Mouse (Mus musculus) forebrain, embryonic 15.5 days (tissue): ENCODE results near the gene Hlcs. TPM values are rescaled to one million over a fixed set of nuclear protein-coding genes. Genes with fewer than 3 reads are reported as not detected.

Experiments used
- ATAC-seq: fragments of 200-750 bp; cut with Nextera tagmentation; replicated peaks from 2 replicates; pipeline ENCODE4 v1.8.0; 2017; ENCODE audit warnings: mild to moderate bottlenecking, moderate TSS enrichment, moderate library complexity
- H3K27ac ChIP-seq: fragments of 300-500 bp; sonication (generic); replicated peaks from 2 replicates; pipeline ENCODE4 v1.5.1; 2015; ENCODE audit warnings: mild to moderate bottlenecking, inconsistent platforms
- H3K27me3 ChIP-seq: fragments of 300-500 bp; sonication (generic); 2 replicates; pipeline ENCODE4 v1.6.1; 2015; ENCODE audit warnings: inconsistent platforms
- H3K36me3 ChIP-seq: fragments of 300-500 bp; sonication (generic); 2 replicates; pipeline ENCODE4 v1.6.1; 2015; ENCODE audit warnings: mild to moderate bottlenecking, inconsistent platforms
- H3K4me1 ChIP-seq: fragments of 300-500 bp; sonication (generic); 2 replicates; pipeline ENCODE4 v1.6.1; 2015; ENCODE audit warnings: inconsistent platforms
- H3K4me2 ChIP-seq: fragments of 300-500 bp; sonication (generic); replicated peaks from 2 replicates; pipeline ENCODE4 v1.6.1; 2015; ENCODE audit warnings: mild to moderate bottlenecking, inconsistent platforms
- H3K4me3 ChIP-seq: fragments of 300-500 bp; sonication (generic); 2 replicates; pipeline ENCODE4 v1.5.1; 2015; ENCODE audit warnings: mild to moderate bottlenecking, inconsistent platforms
- H3K9ac ChIP-seq: fragments of 300-500 bp; sonication (generic); replicated peaks from 2 replicates; pipeline ENCODE4 v1.6.1; 2015; ENCODE audit warnings: mild to moderate bottlenecking, inconsistent platforms
- H3K9me3 ChIP-seq: fragments of 300-500 bp; sonication (generic); 2 replicates; pipeline ENCODE4 v1.6.1; 2016; ENCODE audit warnings: inconsistent platforms
- WGBS: fragments of 180-500 bp; shearing (Covaris S2); methylation state at CpG from one replicate; pipeline ENCODE4 v1.1.7; 2015; ENCODE audit warnings: mixed read lengths; 5-methylcytosine and 5-hydroxymethylcytosine counted together
- polyA plus RNA-seq: library from polyadenylated mRNA; unstranded; fragments of >200 nt; fragmentation: Nextera tagmentation; extraction: Ambion mirVana; gene quantifications from 2 replicates; pipeline ENCODE4 v1.2.1, GENCODE M21; 2015

Hlcs gene
- polyA plus RNA-seq, 1 experiment from 2014 or later, result 7.7 TPM

DNA sequence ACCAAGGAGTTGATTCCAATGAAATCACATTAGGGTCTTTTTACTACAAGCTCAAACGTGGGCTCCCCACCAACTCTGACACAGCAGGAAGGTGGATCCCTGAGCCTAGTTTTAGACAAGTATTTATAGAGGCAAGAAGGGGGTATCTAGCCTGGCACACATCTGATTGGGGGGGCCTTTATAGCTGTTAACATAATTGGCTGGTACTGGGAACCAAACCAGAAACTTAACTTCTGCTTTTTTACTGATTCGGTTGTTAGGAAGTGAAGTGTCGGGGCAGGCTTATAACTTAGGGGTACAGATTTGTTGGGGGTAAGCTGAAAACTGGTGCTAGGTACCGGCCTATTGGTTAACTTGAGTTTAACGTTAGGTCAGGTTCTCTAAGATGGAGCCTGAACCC is 6.9 kb upstream of the Hlcs start:
- no peak overlapping the region for H3K4me3 ChIP-seq
- H3K36me3 ChIP-seq, result no peaks in the 10 kb centered on the region
- no peaks in the 10 kb centered on the region for H3K9me3 ChIP-seq
- H3K9ac ChIP-seq, result no peak overlapping the region
- H3K4me2 ChIP-seq, result no peak overlapping the region
- H3K4me1 ChIP-seq, result no peaks in the 10 kb centered on the region
- no peak overlapping the region for H3K27ac ChIP-seq
- no peak for ATAC-seq
- WGBS, result 85% methylated on average over 5 of the region's 5 CpGs
- no peaks in the 10 kb centered on the region for H3K27me3 ChIP-seq

GRCm38 (mm10) chr16:94317752-94318151 is 4.4 kb upstream of the Hlcs start:
- Histone ChIP-seq H3K27ac (no peak overlapping the region), H3K9me3 (no peaks in the 10 kb centered on the region), H3K4me2 (no peak overlapping the region), H3K27me3 (no peaks in the 10 kb centered on the region), H3K4me1 (peaks cover 11% of the 10 kb centered on the region), H3K9ac (no peak overlapping the region), H3K4me3 (no peak overlapping the region), H3K36me3 (no peaks in the 10 kb centered on the region)
- ATAC-seq, result no peak
- 87% methylated on average over 5 of the region's 5 CpGs for WGBS

DNA sequence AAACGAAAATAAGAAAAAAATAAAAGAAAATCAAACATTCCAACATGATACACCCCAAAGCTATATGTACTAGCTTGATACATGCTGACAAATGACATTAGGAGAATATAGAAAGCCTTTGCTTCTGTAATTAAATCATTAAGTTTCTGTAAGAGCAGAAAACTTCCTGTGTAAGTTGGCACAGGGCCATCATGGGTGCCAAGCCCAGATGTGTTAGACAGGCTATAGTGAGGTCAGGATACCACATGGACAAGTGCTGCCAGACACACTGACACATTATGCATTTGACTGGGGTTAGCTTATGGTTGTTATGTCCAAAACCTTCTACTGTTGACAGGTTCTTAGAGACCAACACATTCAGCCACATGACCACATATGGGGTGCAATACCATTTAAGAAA is 1.8 kb upstream of the Hlcs start:
- ATAC-seq, result no peak
- H3K27me3 ChIP-seq, result no peaks in the 10 kb centered on the region
- 44% methylated on average over 1 of the region's 1 CpGs for WGBS

GRCm38 (mm10) chr16:94314626-94315025 is 1.3 kb upstream of the Hlcs start:
- H3K4me2 ChIP-seq, result no peak overlapping the region
- H3K36me3 ChIP-seq, result no peaks in the 10 kb centered on the region
- ATAC-seq, result no peak
- H3K9me3 ChIP-seq, result no peaks in the 10 kb centered on the region
- no peaks in the 10 kb centered on the region for H3K27me3 ChIP-seq
- H3K9ac ChIP-seq, result no peak overlapping the region
- H3K4me3 ChIP-seq, result no peak overlapping the region
- H3K4me1 ChIP-seq, result peaks cover 21% of the 10 kb centered on the region
- WGBS, result 87% methylated on average over 5 of the region's 5 CpGs
- H3K27ac ChIP-seq, result peak overlapping the region; percentile 100; the same call in 1 of the 2 replicates

More for the DNA sequence above, 1.8 kb upstream of the Hlcs start:
- Histone ChIP-seq H3K27ac (no peak overlapping the region), H3K36me3 (no peaks in the 10 kb centered on the region), H3K4me3 (no peak overlapping the region), H3K4me2 (no peak overlapping the region), H3K9ac (no peak overlapping the region), H3K4me1 (peaks cover 21% of the 10 kb centered on the region), H3K9me3 (no peaks in the 10 kb centered on the region)

- peak overlapping the region; percentile 100 for H3K27ac ChIP-seq
- H3K9ac ChIP-seq, result peak overlapping the region; percentile 95
- peak overlapping the region; percentile 73 for H3K4me3 ChIP-seq
- H3K27me3 ChIP-seq, result no peaks in the 10 kb centered on the region
- H3K36me3 ChIP-seq, result no peaks in the 10 kb centered on the region
- peaks cover 22% of the 10 kb centered on the region for H3K4me1 ChIP-seq
- ATAC-seq, result peak; percentile 86
- H3K4me2 ChIP-seq, result peak overlapping the region; percentile 60
- WGBS, result 0% methylated on average over 20 of the region's 20 CpGs
- no peaks in the 10 kb centered on the region for H3K9me3 ChIP-seq
Observed at GRCm38 (mm10) chr16:94312663-94313228, 625 bp downstream of the Hlcs start.

DNA sequence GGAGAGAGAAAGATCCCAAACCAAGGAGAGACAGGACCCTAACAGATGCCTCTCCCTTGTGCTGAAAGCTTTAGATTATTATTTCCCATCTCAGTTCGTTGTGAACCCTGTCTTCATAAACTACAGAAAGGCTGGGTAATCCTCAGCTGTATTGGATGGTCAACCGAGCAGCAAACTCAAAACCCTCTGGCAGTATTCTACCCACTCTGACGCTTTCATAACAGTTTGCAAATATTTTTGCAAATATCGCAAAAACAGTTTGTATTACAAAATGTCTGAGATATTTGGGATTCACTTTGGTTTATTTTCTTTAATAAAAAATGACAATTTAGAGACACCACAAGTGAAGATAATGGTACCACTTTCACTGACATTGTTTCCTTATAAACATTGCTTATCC is 1.4 kb downstream of the Hlcs start:
- H3K9ac ChIP-seq, result peak overlapping the region; percentile 95
- ATAC-seq, result no peak
- no peaks in the 10 kb centered on the region for H3K27me3 ChIP-seq
- no peaks in the 10 kb centered on the region for H3K9me3 ChIP-seq
- no peaks in the 10 kb centered on the region for H3K36me3 ChIP-seq
- H3K4me3 ChIP-seq, result peak overlapping the region; percentile 73
- peak overlapping the region; percentile 100 for H3K27ac ChIP-seq
- H3K4me1 ChIP-seq, result peaks cover 28% of the 10 kb centered on the region
- H3K4me2 ChIP-seq, result peak overlapping the region; percentile 60
- WGBS, result 57% methylated on average over 4 of the region's 4 CpGs

DNA sequence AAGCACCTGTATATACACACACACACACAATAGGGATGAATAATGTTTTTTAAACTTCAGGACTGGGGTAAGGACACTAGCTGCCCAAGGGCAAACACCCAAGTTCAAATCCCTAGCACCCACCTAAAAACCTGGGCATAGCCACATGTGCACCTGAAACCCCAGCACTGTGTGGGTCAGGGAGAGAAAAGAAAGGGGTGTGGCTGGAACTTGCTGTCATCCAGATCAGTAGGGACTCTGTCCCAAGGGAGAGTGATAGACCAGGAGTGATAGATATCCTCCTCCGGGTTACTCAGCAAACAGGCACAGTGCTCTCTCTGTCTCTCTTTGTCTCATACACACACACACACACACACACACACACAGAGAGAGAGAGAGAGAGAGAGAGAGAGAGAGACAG is 2.0 kb downstream of the Hlcs start:
- Histone ChIP-seq H3K27ac (peak overlapping the region; percentile 100; the same call in 1 of the 2 replicates), H3K36me3 (no peaks in the 10 kb centered on the region), H3K4me3 (no peak overlapping the region), H3K4me2 (peak overlapping the region; percentile 60; the same call in 1 of the 2 replicates), H3K9me3 (no peaks in the 10 kb centered on the region), H3K27me3 (no peaks in the 10 kb centered on the region), H3K9ac (no peak overlapping the region), H3K4me1 (peaks cover 28% of the 10 kb centered on the region)
- no peak for ATAC-seq
- WGBS, result 83% methylated on average over 1 of the region's 1 CpGs

GRCm38 (mm10) chr16:94309025-94309424 is 4.3 kb downstream of the Hlcs start:
- Histone ChIP-seq H3K4me2 (no peak overlapping the region), H3K27me3 (no peaks in the 10 kb centered on the region), H3K4me1 (peaks cover 22% of the 10 kb centered on the region), H3K9me3 (no peaks in the 10 kb centered on the region), H3K27ac (no peak overlapping the region), H3K9ac (no peak overlapping the region), H3K36me3 (no peaks in the 10 kb centered on the region), H3K4me3 (no peak overlapping the region)
- 86% methylated on average over 4 of the region's 4 CpGs for WGBS
- no peak for ATAC-seq

DNA sequence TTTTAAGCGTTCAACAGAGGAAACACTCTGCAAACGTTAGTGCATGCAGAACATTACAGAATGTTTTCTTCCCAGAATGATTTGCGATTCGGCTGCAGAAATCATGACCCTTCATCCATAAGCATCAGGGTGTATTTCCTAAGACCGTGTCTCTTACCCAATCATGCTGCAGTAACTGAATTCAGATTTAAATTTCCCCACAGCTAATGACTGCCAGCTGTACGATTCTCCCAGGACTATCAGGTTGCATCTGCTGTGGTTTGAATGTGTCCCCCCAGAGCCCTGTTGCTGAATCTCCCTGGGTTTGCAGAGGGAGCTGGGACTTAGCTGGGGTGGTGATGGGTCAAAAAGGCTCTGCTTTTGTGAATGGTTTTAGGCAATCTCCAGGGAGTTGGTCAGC is 5.4 kb downstream of the Hlcs start:
- no peak for ATAC-seq
- WGBS, result 27% methylated on average over 6 of the region's 6 CpGs
- Histone ChIP-seq H3K4me2 (no peak overlapping the region), H3K4me3 (no peak overlapping the region), H3K9ac (0 out of 2 replicates have a peak overlapping the region, but pooled peaks have one; percentile 4), H3K4me1 (peaks cover 20% of the 10 kb centered on the region), H3K27me3 (no peaks in the 10 kb centered on the region), H3K36me3 (no peaks in the 10 kb centered on the region), H3K9me3 (no peaks in the 10 kb centered on the region), H3K27ac (peak overlapping the region; percentile 16; the same call in 1 of the 2 replicates)

DNA sequence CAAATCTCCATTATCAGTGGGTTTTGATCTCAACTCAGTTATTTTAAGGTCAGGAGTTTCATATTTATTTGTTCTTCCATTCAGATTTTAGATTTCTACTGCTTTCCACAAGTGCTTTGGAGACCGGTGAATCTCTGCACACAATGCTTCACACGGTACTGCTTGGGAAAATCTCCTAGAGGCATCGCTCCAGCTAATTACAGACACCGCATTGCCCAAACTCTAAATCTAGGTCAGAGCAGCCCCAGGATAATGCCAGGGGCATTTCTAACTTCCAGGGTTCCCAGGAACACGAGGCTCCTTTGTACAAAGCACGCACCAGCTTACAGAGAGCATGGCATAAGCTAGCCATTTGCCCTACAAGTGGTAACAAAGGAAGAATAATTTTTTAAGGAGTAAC is 5.8 kb downstream of the Hlcs start:
- H3K27me3 ChIP-seq, result no peaks in the 10 kb centered on the region
- 46% methylated on average over 6 of the region's 6 CpGs for WGBS
- H3K36me3 ChIP-seq, result no peaks in the 10 kb centered on the region
- H3K4me1 ChIP-seq, result peaks cover 24% of the 10 kb centered on the region
- no peaks in the 10 kb centered on the region for H3K9me3 ChIP-seq
- ATAC-seq, result no peak
- no peak overlapping the region for H3K4me2 ChIP-seq
- no peak overlapping the region for H3K9ac ChIP-seq
- no peak overlapping the region for H3K4me3 ChIP-seq
- peak overlapping the region; percentile 16; the same call in 1 of the 2 replicates for H3K27ac ChIP-seq

DNA sequence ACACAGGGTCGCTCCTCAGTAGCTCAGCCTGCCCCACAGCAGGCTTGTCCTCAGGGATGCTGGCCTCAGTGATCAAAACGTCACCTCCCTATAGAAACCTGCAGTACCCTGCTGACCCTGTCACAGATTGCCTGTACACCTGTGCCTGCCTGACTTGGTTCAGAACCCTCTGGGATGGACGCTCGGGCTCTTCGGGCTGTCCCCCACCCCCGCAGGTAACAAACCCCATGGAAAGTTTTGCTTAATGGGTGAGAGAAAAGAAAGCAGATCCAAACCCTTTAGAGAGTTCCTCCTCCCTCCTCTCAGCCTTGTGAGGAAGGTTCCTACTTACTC is 10.2 kb downstream of the Hlcs start:
- Histone ChIP-seq H3K9me3 (no peaks in the 10 kb centered on the region), H3K27me3 (no peaks in the 10 kb centered on the region), H3K4me1 (peaks cover 19% of the 10 kb centered on the region), H3K4me2 (peak overlapping the region; percentile 40), H3K9ac (peak overlapping the region; percentile 32; the same call in 1 of the 2 replicates), H3K27ac (no peak overlapping the region), H3K4me3 (peak overlapping the region; percentile 24), H3K36me3 (no peaks in the 10 kb centered on the region)
- WGBS, result 29% methylated on average over 6 of the region's 6 CpGs
- peak; percentile 8; the same call in 1 of the 2 replicates for ATAC-seq

- WGBS, result 7% methylated on average over 30 of the region's 30 CpGs
- Histone ChIP-seq H3K9ac (peak overlapping the region; percentile 32), H3K9me3 (no peaks in the 10 kb centered on the region), H3K4me2 (peak overlapping the region; percentile 40), H3K4me1 (peaks cover 16% of the 10 kb centered on the region), H3K27ac (no peak overlapping the region), H3K4me3 (peak overlapping the region; percentile 24), H3K27me3 (no peaks in the 10 kb centered on the region), H3K36me3 (no peaks in the 10 kb centered on the region)
- ATAC-seq, result peak; percentile 57
Observed at GRCm38 (mm10) chr16:94302274-94303202, 10.8 kb downstream of the Hlcs start.
